Mouse (Mus musculus) brain, embryonic 14.5 days (tissue): ENCODE results near the gene Plod1. TPM values are rescaled to one million over a fixed set of nuclear protein-coding genes. Genes with fewer than 3 reads are reported as not detected.

ENCODE experiments used
- DNase-seq: peaks from one replicate; pipeline ENCODE4 v3.0.0-alpha.2; 2011; ENCODE audit warnings: low read depth
- CTCF ChIP-seq: fragments of 200-500 bp; IDR thresholded peaks from 2 replicates; pipeline ENCODE4 v1.5.1; 2012; ENCODE audit warnings: inconsistent platforms, mild to moderate bottlenecking, moderate library complexity, borderline replicate concordance; ENCODE audit not compliant: insufficient read depth, insufficient read length; ENCODE audit errors: extremely low read depth
- POLR2A ChIP-seq: fragments of 200-500 bp; IDR thresholded peaks from 2 replicates; pipeline ENCODE4 v1.6.1; 2012; ENCODE audit warnings: mild to moderate bottlenecking, inconsistent platforms, borderline replicate concordance; ENCODE audit not compliant: poor library complexity, insufficient read depth, insufficient read length, severe bottlenecking; ENCODE audit errors: extremely low read depth
- polyA plus RNA-seq: library from polyadenylated mRNA; depleted of rRNA; stranded (reverse); fragments of >200 nt; gene quantifications from 2 replicates; pipeline ENCODE4 v1.2.3, GENCODE M21; 2012; rRNA removed

Gene Plod1
- polyA plus RNA-seq = 19.7 and 25.3 TPM in 2 replicates

- TF ChIP-seq POLR2A (peak; percentile 39; the same call in 1 of the 2 replicates), CTCF (no peak; the same call in 1 of the 2 replicates)
- DNase-seq = peak; percentile 70
These were observed at the start of gene Plod1 for GRCm38 (mm10) chr4:147936331-147936954. Gene Plod1, minus strand, starts transcription at chr4:147936767.

- DNase-seq = no peak
These were observed 48.9 kb upstream of the Plod1 start, which contains the start of gene Nppb for GRCm38 (mm10) chr4:147985205-147986132. Gene Nppb, plus strand, starts transcription at chr4:147985788.

DNA sequence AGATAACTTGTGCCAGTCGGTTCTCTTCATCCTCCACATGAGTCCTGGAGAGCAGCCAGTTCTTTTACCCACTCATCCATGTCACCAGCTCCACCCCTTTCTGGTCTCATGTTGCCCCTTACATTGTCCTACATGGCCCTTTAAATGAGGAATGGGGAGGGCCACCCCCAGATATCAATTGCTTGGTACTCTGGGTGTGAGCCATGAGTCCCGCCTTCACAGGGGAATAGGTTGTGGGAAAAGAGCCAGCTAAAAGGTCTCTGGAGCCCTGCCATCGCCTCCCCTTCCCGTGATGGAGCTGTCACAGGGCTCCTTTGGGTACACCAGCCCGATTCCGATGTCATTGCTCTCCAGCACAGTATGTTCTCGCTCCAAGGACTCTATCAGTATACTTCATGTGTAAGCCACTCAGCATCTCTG, 42.9 kb upstream of the Plod1 start:
- DNase-seq = peak; percentile 10

More at GRCm38 (mm10) chr4:147985205-147986132, 48.9 kb upstream of the Plod1 start, which contains the start of gene Nppb:
- TF ChIP-seq CTCF (no peak), POLR2A (no peak)

GRCm38 (mm10) chr4:147978391-147978790, 41.8 kb upstream of the Plod1 start:
- no peak for TF ChIP-seq POLR2A
- DNase-seq = no peak

More for the DNA sequence above, 42.9 kb upstream of the Plod1 start:
- TF ChIP-seq CTCF (no peak), POLR2A (no peak)

- TF ChIP-seq CTCF (no peak), POLR2A (no peak)
- no peak for DNase-seq
These were observed 41.2 kb upstream of the Plod1 start for GRCm38 (mm10) chr4:147977726-147978125.

DNA sequence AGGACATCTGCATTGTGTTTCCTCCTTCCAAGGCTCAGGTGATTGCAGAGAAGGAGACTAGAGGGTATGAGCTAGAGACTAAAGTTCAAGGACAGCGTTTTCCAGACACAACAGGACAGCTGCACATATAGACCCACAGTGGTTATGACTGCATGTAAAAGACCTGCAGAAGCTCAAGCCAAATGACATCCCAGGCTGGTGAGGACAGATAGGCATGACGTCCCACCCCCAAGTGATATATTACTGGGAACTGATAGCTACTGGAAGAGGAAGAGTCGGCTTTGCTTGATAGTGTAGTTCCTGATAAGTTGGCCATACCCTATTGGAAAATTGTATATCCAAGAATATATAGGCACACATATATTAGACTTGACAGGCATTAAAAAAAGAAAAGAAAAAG, 39.7 kb upstream of the Plod1 start:
- TF ChIP-seq CTCF = no peak
- no peak for TF ChIP-seq POLR2A
- DNase-seq = no peak

- TF ChIP-seq POLR2A (no peak), CTCF (no peak)
- no peak for DNase-seq
These were observed 32.8 kb upstream of the Plod1 start for GRCm38 (mm10) chr4:147969337-147969736.

GRCm38 (mm10) chr4:147968816-147969215, 32.2 kb upstream of the Plod1 start:
- TF ChIP-seq CTCF = no peak
- TF ChIP-seq POLR2A = no peak
- no peak for DNase-seq

DNA sequence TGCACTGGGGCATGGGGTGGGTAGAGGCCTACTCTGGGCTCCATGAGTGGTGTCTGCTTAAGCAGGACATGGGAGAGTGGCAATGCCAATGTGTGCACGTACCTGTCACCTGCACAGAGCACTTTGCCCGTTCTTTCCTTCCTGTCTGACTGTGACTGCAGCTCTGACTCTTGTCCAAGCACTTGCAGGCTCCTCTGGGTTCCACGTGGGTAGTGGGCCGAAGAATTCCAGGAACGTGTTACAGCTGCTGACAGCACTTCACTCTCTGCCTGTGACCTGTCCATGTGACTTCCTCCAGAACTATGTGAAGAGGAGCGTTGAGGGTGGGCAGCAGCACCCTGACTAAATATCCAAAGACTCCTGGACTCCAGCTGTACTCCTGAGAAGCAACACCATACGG, 29.1 kb upstream of the Plod1 start:
- DNase-seq = no peak
- no peak for TF ChIP-seq POLR2A
- no peak for TF ChIP-seq CTCF

DNA sequence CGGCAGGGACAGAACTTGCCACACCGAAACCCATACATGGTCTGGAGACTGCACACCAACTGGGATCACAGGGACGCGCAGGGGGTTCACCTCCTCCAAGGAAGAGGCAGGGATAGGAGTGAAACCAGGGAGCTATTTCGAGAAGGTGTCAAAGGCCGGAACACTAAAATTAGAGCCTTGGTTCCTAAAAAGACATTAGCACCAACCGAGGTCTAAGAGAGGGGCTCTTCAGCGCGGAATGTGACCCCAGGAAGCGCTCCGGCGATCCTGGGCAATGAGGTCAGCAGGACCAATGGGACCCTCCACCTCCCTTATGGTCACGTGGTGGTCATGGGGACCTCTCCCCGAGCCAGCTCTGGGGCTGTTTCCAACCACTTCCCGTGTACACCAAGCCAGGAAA, 27.1 kb upstream of the Plod1 start:
- DNase-seq = no peak
- TF ChIP-seq CTCF (no peak), POLR2A (no peak)

DNA sequence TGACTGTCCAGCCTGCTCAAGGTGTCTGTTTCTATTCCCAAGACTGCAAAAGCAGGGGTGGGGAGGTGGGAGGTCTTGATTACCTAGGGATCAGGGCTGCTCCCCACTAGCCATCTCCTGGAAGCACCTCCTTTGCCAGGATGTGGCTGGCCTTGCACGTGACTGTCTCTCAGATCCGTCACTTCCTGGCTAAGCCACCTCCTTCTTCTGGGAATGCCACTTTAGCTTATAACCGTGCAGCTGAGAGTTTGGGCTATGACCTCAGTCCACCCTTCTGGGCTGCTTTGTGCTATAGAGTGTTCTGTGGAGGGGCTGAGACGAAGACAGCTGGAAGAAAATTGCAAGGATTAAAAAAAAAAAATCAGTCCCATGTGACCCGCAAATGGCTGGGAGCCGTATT, 26.2 kb upstream of the Plod1 start:
- no peak for DNase-seq
- TF ChIP-seq POLR2A = no peak
- TF ChIP-seq CTCF = no peak

GRCm38 (mm10) chr4:147959881-147960831, 23.6 kb upstream of the Plod1 start:
- DNase-seq = peak; percentile 83

More at GRCm38 (mm10) chr4:147959881-147960831, 23.6 kb upstream of the Plod1 start:
- peak; percentile 79; the same call in 1 of the 2 replicates for TF ChIP-seq CTCF
- no peak for TF ChIP-seq POLR2A
